Mouse (Mus musculus): ENCODE data around the gene 9230112D13Rik.

- TF ChIP-seq CTCF (IDR thresholded peaks at IDR 0.05; ENCODE audit: control insufficient read depth, insufficient read depth, low read length): no peak
- no peak for TF ChIP-seq POLR2A (IDR thresholded peaks at IDR 0.05; ENCODE audit: borderline replicate concordance, control insufficient read depth, low read depth, low read length)
These were observed 36.4 kb downstream of the 9230112D13Rik start for GRCm38 (mm10) chr14:34486169-34486568.

Measured in bone marrow, adult 2 months (tissue).